18 mouse cellular contexts compared by ENCODE assay signal in genomic region chr4:97609329-97609728, GRCm38 (mm10).
A peak's percentile ranks its signal among the peaks of the same experiment; 100 is the strongest.
DNase-seq lines count a peak whose midpoint lies in the region; ATAC-seq and TF ChIP-seq lines count a peak whose summit lies in the region.
"Had no signal": no experiment of that assay in that cellular context is flagged by ENCODE, and none has a peak within 500 bp of the region (broad histone marks: within the 10 kb centered on the region; RNA-seq: fewer than 3 reads in every experiment).

No protein-coding gene starts in this region.

- no peak overlapping the region for H3K4me2 ChIP-seq in midbrain, embryonic 13.5 days (replicated peaks)
- H3K4me2 ChIP-seq in midbrain, embryonic 11.5 days = no peak overlapping the region
- H3K4me2 ChIP-seq in forebrain, embryonic 11.5 days (ENCODE audit: low read depth, low read length, severe bottlenecking) = no peak overlapping the region
- H3K4me2 ChIP-seq in forebrain, postnatal 0 days (ENCODE audit: low read depth) = no peak overlapping the region
- H3K4me2 ChIP-seq: embryonic facial prominence, embryonic 15.5 days; heart, embryonic 11.5 days; limb, embryonic 12.5 days; liver, embryonic 13.5 days had no signal

- no peaks in the 10 kb centered on the region for H3K27me3 ChIP-seq in midbrain, embryonic 13.5 days
- H3K27me3 ChIP-seq in midbrain, embryonic 11.5 days (ENCODE audit: control insufficient read depth, insufficient read depth, low read length) = no peaks in the 10 kb centered on the region
- no peaks in the 10 kb centered on the region for H3K27me3 ChIP-seq in forebrain, embryonic 11.5 days (ENCODE audit: control insufficient read depth, insufficient read depth, low read length)
- H3K27me3 ChIP-seq in forebrain, postnatal 0 days (ENCODE audit: insufficient read depth, low read length) = no peaks in the 10 kb centered on the region
- H3K27me3 ChIP-seq: embryonic facial prominence, embryonic 15.5 days; limb, embryonic 12.5 days; liver, embryonic 13.5 days had no signal

- no peaks in the 10 kb centered on the region for H3K36me3 ChIP-seq in midbrain, embryonic 13.5 days
- H3K36me3 ChIP-seq in midbrain, embryonic 11.5 days (ENCODE audit: control insufficient read depth, insufficient read depth, low read length) = no peaks in the 10 kb centered on the region
- no peaks in the 10 kb centered on the region for H3K36me3 ChIP-seq in forebrain, embryonic 11.5 days (ENCODE audit: control insufficient read depth, insufficient read depth, low read length)
- no peaks in the 10 kb centered on the region for H3K36me3 ChIP-seq in forebrain, postnatal 0 days (ENCODE audit: insufficient read depth)
- H3K36me3 ChIP-seq: embryonic facial prominence, embryonic 15.5 days; limb, embryonic 12.5 days; liver, embryonic 13.5 days had no signal

- intact Hi-C loops in left cerebral cortex, adult 2 months (cut with DNase I) = no loop called here

- peaks cover 25% of the 10 kb centered on the region for H3K4me1 ChIP-seq in midbrain, embryonic 13.5 days (replicated peaks)
- no peaks in the 10 kb centered on the region; the same call in 1 of the 2 replicates for H3K4me1 ChIP-seq in midbrain, embryonic 11.5 days (ENCODE audit: control insufficient read depth, insufficient read depth, low read length)
- peaks cover 4% of the 10 kb centered on the region for H3K4me1 ChIP-seq in forebrain, embryonic 11.5 days (replicated peaks; ENCODE audit: control insufficient read depth, insufficient read depth, low read length)
- H3K4me1 ChIP-seq in forebrain, postnatal 0 days (ENCODE audit: insufficient read depth) = peaks cover 26% of the 10 kb centered on the region

- WGBS in midbrain, embryonic 13.5 days = 71% methylated on average over 4 of the region's 4 CpGs
- 79% methylated on average over 4 of the region's 4 CpGs for WGBS in midbrain, embryonic 11.5 days
- WGBS in forebrain, embryonic 11.5 days = 81% methylated on average over 4 of the region's 4 CpGs
- WGBS in forebrain, postnatal 0 days = 44% methylated on average over 4 of the region's 4 CpGs

- H3K9ac ChIP-seq in midbrain, embryonic 13.5 days (replicated peaks) = no peak overlapping the region
- no peak overlapping the region for H3K9ac ChIP-seq in midbrain, embryonic 11.5 days (ENCODE audit: low read length)
- no peak overlapping the region for H3K9ac ChIP-seq in forebrain, embryonic 11.5 days (ENCODE audit: low read length)
- H3K9ac ChIP-seq in forebrain, postnatal 0 days = no peak overlapping the region
- H3K9ac ChIP-seq: embryonic facial prominence, embryonic 15.5 days; limb, embryonic 12.5 days; liver, embryonic 13.5 days had no signal

- H3K9me3 ChIP-seq in midbrain, embryonic 13.5 days = no peaks in the 10 kb centered on the region
- no peaks in the 10 kb centered on the region for H3K9me3 ChIP-seq in midbrain, embryonic 11.5 days (ENCODE audit: control insufficient read depth, low read length)
- H3K9me3 ChIP-seq in forebrain, embryonic 11.5 days (ENCODE audit: control insufficient read depth, low read length) = no peaks in the 10 kb centered on the region
- H3K9me3 ChIP-seq in forebrain, postnatal 0 days (ENCODE audit: low read length) = no peaks in the 10 kb centered on the region
- H3K9me3 ChIP-seq: embryonic facial prominence, embryonic 15.5 days; limb, embryonic 12.5 days; liver, embryonic 13.5 days had no signal

- TF ChIP-seq CTCF in forebrain, postnatal 0 days (IDR thresholded peaks at IDR 0.05; ENCODE audit: low read depth) = no peak
- no peak for TF ChIP-seq CTCF in left cerebral cortex, adult 2 months (IDR thresholded peaks at IDR 0.05)

- H3K4me3 ChIP-seq in midbrain, embryonic 13.5 days (replicated peaks) = no peak overlapping the region
- H3K4me3 ChIP-seq in midbrain, embryonic 11.5 days (ENCODE audit: low read depth, low read length) = no peak overlapping the region
- no peak overlapping the region for H3K4me3 ChIP-seq in forebrain, embryonic 11.5 days (ENCODE audit: low read depth, low read length)
- H3K4me3 ChIP-seq in forebrain, postnatal 0 days (ENCODE audit: low read depth, low read length) = no peak overlapping the region
- H3K4me3 ChIP-seq in left cerebral cortex, adult 2 months = no peak overlapping the region
- H3K4me3 ChIP-seq: embryonic facial prominence, embryonic 15.5 days; limb, embryonic 12.5 days; liver, embryonic 13.5 days; myocyte had no signal

- no peak for ATAC-seq in midbrain, embryonic 13.5 days
- ATAC-seq in midbrain, embryonic 11.5 days (ENCODE audit: low FRiP score) = no peak
- ATAC-seq in forebrain, embryonic 11.5 days (replicated peaks; ENCODE audit: low FRiP score) = no peak
- no peak for ATAC-seq in forebrain, postnatal 0 days
- peak; percentile 80 for ATAC-seq in megakaryocyte-erythroid progenitor cell, adult 5-6 weeks (replicated peaks; ENCODE audit: low FRiP score, low TSS enrichment, poor library complexity, severe bottlenecking)

- H3K27ac ChIP-seq in midbrain, embryonic 13.5 days = peak overlapping the region; percentile 47; the same call in 1 of the 2 replicates
- no peak overlapping the region for H3K27ac ChIP-seq in midbrain, embryonic 11.5 days (ENCODE audit: low read depth, low read length)
- peak overlapping the region; percentile 37 for H3K27ac ChIP-seq in forebrain, embryonic 11.5 days (ENCODE audit: low read depth, low read length)
- H3K27ac ChIP-seq in forebrain, postnatal 0 days (ENCODE audit: low read depth, low read length) = peak overlapping the region; percentile 46
- H3K27ac ChIP-seq in left cerebral cortex, adult 2 months = no peak overlapping the region
- H3K27ac ChIP-seq: kidney, postnatal 0 days; limb, embryonic 12.5 days; liver, embryonic 13.5 days had no signal

- DNase-seq in midbrain, embryonic 11.5 days (ENCODE audit: low spot score, missing footprints) = no peak
- no peak for DNase-seq in forebrain, embryonic 11.5 days (ENCODE audit: low spot score)
- no peak for DNase-seq in forebrain, postnatal 0 days
- DNase-seq in right cerebral cortex, postnatal 14 days = no peak
- no peak for DNase-seq in left cerebral cortex, adult 2 months (ENCODE audit: extremely low spot score in 1 of 2, low spot score in 2 of 2)
- DNase-seq: cerebellum, adult 9-11 months; embryo, embryonic 11 days; gastrocnemius, postnatal 36 days; kidney, adult 11 months; liver, embryonic 13.5 days; thymus, postnatal 14 days had no signal

Comparison
In these comparisons a context has a peak if more than half of its experiments do, and no peak if none do; other contexts are left out.
1. H3K27ac ChIP-seq: peak in midbrain, embryonic 13.5 days (single experiment), forebrain, embryonic 11.5 days (single experiment) and forebrain, postnatal 0 days (single experiment); none in midbrain, embryonic 11.5 days (single experiment) and left cerebral cortex, adult 2 months (single experiment).